Mouse (Mus musculus) heart, postnatal 0 days (tissue): ENCODE data around the gene Olfr313.

Experiments used
- CTCF ChIP-seq: IDR thresholded peaks from 2 replicates; pipeline ENCODE4 v1.5.1; 2016; ENCODE audit warnings: antibody characterized with exemption, control low read depth, low read depth
- EP300 ChIP-seq: IDR thresholded peaks from 2 replicates; pipeline ENCODE4 v1.6.1; 2016; ENCODE audit warnings: antibody characterized with exemption, low read depth

- no peak for TF ChIP-seq CTCF
- TF ChIP-seq EP300, result no peak
Observed at GRCm38 (mm10) chr11:58867039-58867953, 52.5 kb downstream of the Olfr313 start, which contains the start of gene 2810021J22Rik.
